Mouse (Mus musculus) urinary bladder, postnatal 25 days (tissue): ENCODE measurements around the gene Rnaseh2c.
A peak's percentile ranks its signal among the peaks of the same experiment; 100 is the strongest.

Experiments
- DNase-seq: peaks from one replicate; pipeline ENCODE4 v3.0.0; 2022; ENCODE audit warnings: low spot score

Gene Rnaseh2c

DNA sequence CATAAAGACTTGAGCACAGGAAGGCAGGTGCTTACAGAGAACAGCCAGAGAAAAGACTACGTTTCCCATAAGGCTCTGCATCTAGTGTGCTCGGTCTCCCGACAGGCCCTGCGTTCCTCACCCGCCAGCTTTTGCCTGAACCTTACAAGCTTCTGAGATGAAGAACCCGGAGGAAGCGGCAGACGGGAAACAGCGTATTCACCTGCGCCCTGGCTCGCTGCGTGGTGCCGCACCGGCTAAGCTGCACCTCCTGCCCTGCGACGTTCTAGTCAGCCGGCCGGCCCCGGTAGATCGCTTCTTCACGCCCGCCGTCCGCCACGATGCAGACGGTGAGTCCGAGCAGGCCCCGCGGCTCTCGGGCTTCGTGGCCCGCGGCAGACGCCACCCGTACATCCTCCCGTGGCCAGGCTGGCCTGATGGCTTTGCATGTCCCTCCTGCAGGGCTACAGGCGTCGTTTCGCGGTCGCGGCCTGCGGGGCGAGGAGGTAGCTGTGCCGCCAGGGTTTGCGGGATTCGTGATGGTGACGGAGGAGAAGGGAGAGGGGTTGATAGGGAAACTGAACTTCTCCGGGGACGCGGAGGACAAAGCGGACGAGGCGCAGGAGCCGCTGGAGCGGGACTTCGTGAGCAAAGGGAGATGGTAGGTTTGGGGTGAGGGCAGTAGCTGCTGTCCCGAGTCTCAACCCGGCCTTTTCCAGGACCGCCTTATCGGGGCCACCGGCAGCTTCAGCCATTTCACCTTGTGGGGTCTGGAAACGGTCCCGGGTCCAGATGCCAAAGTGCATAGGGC, at the start of gene Rnaseh2c:
TSS of gene Rnaseh2c (plus strand) at position 122 of the 790 bp plus-strand sequence.
- DNase-seq, result peak; percentile 57

DNA sequence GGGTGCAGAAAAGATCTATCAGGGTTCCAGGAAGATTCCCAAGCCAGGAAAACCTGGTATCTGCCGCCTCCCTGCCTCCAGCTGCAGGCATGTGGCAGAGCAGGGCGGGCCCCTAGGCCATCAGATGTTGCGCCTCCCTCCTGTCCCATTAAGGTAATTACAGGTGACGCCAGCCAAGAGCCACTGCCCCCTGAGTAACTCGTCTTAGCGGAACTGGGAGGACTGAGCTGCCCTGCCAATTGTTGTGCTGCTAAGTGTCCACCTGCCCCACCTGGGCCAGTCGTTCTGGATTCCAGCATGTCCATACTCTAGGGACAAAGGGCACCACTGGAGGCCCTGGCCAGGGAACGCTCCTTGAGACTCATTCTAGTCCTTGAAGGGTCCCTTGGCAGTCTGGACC, 47.9 kb upstream of the Rnaseh2c start:
- DNase-seq, result no peak

DNA sequence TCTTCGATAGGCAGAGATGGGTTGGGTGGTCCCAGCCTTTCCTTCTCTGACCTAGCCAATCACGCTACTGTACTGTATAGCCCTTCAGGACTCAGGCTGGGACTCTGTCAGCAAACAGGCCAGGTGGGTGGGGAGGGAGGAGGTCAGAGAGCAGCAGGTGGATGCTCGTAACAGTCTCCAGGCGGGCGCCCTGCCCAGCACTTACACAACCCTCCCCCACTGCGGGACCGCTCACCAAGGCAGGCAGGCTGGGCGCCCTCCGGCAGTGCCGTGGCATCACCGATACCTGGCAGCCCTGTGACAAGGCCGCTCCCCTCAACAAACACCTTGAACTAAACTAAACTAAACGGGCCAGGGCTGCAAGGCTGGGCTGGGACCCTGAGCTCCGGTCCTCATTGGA, 47.5 kb upstream of the Rnaseh2c start:
- no peak for DNase-seq

DNA sequence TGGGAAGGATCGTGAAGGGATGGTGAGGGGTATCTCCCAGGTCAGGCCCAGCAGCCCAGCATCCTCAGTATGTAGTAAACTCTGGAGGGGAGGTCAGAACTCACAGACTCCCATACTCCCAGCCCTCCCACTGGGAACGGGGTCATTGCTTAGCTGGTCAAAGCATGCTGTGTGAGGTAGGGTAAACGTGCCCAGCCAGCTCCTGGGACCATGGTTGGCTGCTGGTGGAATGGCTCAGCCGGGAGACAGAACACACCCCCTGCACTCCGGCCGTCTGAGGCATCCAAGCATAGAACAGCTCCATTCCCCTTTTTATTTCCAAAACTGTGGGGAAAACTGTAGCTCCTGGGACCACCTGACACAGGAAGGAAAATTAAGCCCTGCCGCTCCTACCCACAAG, 43.5 kb upstream of the Rnaseh2c start:
- DNase-seq, result no peak

DNA sequence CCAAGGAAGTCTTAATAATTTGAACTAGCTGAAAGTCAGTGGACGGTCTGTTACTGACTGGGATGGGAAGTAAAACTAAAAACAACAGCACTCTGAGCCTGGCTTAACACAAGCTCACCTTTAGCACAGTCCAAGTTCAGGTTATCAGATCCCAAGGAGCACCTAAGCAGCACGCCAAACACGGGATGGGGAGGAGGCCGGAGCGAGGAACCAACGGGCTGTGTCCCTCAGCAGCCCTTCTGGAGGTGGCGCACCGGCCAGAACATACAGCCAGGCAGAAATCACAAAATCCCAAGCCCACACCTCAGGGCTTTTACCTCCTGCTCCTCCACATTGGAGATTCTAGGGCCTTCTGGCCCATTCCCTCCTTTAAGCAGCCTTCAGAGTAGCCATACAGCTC, 42.9 kb upstream of the Rnaseh2c start:
- peak; percentile 18 for DNase-seq

DNA sequence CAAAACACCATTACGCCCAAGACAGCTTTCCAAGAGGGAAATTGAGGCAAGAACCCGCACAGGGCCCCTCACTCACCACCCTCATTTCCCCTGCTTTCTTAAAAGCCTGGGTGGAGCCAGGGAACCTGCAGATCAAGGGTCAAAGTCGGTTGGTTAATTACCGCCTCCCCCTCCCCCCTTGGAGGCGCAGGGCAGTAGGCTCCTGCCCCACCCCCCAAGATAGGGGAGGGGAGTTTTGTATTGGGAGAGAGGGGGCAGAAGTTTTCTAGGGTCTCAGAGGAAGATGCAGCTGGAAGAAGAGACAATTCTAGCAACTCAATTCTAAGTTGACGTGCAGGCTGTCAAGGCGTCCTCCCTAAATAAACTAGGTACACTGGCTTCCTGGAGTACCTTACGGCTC, 42.4 kb upstream of the Rnaseh2c start:
- DNase-seq, result no peak

DNA sequence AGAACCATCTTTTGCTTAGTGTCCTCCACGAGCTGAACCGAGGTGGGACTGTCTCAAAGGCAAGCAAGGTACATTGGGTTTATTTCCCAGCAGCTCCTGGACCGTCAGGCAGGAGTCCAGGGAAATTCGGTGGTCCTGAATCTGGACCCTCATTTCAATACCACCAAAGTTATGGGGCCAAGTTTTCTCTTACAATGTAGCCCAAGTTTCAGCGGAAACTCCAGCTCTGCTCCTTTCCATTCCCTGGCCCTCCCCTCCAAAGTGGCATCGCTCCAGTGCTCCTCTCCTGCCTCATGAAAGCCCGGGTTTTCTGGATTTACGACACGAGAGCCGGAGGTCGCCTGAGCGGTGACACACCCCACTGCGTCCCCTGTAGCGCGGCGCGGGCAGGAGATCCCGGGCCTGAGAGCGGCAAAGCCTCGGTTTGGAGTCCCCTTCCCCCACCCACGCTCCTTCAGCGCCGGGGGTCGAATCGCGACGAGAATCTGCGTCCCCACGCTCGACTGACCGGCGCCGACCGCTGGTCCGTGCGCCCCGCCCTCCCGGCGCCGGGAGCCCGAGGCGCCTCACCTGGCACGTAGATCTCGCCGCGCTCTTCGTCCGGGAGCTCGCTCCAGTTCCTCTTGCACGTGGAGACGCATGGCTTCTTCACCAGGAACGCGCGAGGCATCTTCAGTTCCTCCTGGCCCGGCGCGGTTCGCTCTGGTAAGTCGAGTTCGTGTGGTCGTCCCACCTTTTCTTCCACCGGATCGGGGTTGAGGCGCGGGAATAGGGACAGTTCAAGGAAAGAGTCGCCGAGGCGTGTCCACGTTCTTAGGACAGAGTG, 41.8 kb upstream of the Rnaseh2c start:
- peak; percentile 23 for DNase-seq

DNA sequence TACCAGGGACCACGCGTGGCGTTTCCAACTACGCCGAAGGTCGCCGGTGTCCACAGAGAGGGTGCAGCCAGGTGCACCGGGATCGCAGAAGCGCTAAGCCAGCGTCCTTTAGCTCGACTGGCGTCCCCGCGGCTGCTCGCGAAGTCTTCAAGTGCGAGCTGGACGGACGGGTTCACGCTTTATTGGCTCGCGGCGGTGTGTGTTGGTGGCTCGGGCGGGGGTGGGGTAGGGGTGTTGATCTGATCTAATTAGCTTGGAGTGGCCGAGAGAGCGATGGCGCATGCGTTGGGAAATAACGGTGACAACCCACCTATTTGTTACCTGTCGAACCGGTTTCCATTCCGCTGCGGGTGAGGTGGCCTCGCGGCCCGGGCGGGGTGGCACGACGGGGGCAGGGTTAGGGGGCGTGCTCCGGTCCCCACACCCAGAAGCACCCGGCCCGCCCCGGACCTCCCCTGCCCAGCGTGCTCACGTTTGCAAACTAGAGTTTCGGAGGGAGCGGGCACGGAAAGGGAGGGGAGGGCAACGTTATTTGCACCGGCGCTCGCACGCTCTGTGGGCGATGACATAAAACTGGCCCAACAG, 41.1 kb upstream of the Rnaseh2c start, which contains the start of gene Ovol1:
TSS of gene Ovol1 (minus strand) at position 190 of the 585 bp plus-strand sequence.
- peak; percentile 68 for DNase-seq

DNA sequence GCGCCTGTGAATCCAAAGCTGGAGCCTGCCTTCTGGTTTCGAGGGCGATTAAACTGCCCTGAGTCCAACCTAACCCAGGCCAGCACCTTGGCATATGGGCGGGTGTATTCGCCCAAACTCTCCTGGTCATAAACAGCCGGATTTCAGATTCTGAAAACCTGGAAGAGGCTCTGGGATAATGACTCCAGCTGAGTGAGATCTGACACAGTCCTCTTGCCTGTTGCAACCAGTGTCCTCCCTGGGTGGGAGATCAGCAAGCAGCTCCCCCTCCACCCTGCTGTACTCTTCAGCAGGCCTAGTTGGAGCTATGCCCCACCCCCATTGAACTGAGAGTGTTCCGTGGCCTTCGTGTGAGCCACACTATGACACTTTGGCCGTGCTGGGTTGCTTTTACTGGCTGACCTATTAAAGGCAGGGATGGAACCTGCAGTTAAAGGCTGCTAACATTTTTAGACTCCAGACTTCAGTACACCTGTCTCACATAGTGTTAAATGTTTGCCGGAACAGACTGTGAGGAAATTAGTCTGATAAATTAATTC, 40.4 kb upstream of the Rnaseh2c start:
- no peak for DNase-seq

DNA sequence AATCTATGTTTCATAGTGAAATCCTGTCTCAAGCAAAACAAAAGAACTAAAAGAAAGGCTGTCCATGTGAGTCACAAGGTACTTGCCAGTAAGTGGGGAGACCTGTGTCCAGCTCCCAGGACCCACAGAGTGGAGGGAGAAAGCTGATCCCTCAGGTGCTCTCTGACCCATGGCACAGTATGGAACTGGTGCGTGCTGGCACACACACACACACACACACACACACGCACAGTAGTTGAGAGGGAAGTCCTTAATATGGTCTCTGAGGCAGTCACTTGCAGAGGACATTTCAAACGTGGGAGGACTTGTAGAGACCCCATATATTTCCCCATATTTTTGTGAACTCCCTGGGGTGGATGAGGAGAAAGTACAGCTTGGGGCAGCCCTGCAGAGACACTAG, 39.8 kb upstream of the Rnaseh2c start:
- DNase-seq, result no peak

DNA sequence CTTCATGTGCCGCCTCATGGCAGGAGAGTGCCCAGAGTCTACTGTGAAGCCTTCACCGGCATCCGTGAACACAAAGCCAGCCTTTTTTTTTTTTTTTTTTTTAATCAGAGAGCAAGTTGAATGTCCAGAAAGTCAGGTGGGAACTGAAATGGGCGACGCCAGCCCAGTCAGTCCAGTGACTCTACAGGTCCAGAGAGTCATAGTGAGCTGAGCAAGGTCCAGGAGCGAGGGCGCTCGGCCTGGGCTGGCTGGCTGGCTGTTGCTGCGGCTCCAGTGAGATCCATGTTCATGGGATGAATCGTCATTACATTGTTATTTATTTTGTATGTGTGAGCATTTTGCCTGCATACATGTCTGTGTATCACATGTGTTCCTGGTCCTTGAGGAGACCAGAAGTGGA, 38.9 kb upstream of the Rnaseh2c start:
- DNase-seq, result no peak

DNA sequence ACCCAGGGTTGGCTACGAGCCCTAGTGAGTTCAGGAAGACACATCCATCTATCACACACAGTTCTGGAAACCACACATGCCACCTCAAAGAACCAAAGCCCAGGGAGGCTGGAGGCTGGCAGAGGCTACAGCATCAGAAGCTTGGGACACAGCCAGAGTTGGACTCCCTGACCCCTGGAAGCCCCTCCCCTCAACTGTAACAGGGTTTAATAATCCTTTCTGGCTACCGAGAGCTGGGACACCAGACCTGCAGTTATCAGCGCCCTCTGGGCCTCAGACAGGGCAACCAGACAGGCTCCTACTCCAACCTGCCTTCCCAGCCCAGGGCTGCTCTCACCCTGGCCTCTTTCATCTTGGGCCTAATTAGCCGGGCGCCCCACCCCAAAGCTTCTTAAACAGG, 35.4 kb upstream of the Rnaseh2c start:
- no peak for DNase-seq

DNA sequence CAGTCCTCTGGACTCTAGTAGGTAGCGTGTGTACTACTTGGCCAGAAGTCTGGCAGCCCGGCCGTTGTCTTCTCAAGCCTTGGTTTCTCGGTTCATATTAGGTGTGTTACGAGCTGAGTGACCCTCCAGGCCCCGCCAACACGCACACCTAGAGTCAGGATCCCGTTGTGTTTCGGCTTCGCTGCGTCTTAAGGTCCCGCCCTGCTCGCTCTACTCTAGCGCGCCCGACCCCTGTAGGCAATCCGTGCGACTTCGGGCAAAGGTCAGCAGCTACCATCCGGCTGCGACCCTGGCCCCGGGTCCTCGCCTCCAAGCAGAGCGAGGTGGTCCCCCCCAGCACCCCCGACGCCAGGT, 34.5 kb upstream of the Rnaseh2c start:
- no peak for DNase-seq

DNA sequence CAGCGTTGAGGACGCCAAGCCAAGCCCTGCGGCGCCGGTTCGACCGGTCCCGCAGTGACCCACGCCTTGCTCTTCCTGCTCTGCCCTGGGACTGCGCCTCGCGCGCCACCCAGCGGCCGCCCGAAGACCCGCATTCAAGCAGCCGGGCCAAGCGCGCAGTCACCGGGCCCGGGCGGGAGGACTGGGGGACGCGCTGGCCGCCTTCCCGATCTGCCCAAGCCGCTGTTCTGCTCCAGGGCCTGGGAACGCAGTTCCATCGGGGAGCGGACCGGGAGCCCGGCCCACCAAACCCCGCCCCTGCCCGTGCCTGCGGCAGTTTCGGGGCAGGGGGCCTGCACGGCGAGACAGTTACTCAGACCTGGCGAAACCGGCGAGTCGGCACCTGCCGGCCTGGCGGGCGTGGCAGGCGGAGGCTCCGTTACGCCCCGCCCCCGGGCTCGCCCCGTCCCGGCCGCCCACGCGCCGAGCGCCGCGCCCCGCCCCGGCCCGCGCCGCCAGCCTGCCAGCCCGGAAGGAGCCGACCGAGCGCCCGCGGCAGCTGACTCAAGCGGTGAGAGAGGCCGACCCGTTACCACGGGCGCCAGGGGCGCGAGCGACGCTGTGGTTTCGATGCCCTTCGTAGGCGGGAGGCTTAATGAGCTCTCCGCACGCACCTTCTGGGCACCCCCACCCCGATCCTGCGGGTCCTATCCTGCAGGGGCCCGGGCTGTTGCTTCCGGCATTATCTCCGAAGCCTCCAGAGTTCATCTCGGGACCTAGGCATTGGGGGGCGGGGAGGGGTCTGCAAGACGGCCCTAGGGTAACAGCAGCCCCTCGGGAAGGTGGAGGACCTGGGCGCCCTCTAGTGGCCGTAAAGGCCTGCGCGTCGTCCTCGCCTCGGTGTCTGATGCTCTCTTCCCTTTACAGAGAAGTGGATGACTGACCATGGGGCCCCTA, 33.9 kb upstream of the Rnaseh2c start, which contains the start of gene Ap5b1:
TSS of gene Ap5b1 (plus strand) at position 492 of the 936 bp plus-strand sequence.
- peak; percentile 89 for DNase-seq

DNA sequence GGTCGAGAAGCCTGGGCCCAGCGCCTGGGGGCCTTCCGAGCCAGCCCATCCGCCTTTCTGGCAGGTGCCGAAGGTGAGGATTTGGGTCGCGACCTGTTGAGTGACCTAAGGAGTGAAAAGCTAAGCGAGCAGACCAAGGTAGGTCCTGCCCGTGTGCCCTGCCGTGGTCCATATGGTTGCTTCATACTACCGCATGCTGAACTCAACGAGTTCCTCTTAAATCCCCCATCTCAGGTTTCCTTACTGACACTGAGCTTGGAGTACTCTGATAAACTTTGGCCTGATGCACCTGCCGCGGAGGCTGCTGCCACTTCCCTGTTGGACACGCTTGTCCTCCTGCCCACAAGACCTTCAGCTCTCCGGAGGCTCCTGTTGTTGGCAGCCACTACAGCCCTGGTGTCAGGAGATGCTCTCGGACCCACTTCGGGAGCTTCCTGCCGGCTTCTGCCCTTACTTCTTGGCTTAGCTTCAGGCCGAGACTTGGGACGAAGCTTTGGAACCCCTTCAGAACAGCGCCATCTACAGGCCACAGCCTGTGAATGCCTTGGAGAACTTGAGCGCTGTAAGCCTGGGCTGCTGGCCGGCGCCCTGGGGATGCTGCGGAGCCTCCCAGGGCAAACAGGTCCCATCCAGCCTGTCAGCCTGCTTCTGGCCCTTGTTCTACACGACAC, 33.1 kb upstream of the Rnaseh2c start:
- peak; percentile 83 for DNase-seq

DNA sequence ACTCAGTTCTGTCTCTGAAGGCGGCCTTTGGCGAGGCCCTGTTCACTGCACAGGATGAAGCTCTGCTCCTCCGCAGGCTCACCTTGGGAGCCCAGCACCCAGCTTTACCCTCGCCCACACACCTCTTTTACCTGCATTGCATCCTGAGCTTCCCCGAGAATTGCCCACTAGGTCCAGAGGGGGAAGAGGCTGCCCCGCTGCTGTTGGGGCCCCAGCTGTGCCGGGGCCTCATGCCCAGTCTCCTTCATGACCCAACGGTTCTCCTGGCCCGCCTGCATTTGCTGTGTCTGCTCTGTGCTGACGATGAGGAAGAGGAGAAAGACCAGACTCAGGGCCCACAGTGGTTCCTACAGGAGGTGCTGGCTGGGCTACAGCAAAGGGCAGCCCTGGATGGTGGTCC, 32.2 kb upstream of the Rnaseh2c start:
- DNase-seq, result no peak

DNA sequence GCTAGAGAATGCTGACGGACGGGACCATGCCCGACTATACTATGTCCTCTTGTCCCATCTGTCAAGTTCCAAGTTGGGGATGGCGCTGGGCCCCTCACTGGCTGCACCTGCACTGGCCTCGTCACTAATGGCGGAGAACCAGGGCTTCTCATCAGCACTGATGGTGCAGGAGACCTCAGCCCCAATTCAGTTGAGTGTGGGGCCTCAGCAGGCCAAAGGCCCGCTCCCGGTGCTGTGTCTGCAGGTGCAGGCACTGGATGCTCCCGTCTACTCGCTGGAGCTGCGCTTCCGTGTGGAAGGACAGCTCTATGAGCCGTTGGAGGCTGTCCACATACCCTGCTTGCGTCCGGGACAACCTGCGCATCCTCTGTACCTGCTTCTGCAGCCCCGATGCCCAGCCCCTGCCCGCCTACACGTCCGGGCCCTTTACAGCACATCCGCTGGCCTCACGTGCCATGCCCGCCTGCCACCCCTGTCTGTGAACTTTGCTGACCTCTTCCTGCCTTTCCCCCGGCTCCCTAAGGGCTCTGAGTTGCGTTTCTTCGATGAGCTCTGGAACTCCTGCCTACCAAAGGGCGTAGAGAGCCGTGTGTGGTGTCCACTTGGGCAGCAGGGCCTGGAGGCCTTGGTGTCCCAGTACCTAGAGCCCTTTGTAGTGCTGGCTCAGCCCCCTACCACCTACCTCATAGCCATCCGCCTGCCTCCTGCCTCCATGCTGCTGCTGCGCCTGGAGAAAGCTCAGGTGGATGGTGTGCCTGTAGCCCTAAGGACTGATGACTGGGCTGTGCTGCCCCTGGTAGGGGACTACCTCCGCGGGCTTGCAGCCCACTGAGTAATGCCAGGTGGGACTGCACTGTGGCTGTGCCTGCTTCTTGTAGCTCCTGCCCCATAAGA, 31.1 kb upstream of the Rnaseh2c start:
- no peak for DNase-seq

DNA sequence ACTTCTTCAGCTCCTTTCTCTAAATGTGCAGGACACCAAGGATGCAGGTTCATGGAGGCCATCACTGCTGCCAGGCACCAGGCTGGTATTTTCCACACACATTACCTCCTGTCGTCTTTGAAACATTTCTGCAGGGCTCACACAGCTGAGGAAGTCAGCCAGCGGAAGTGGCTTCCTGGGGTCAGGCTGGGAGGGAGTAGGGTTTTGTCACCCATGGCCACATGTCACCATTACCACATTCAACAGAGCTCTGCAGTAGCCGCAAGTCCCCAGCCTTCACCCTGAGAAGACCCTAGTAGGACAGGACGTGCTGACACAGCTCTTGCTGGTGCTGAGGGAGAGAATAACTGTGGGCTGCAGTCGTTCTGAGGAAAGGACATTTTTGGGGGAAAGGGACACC, 29.8 kb upstream of the Rnaseh2c start:
- no peak for DNase-seq

DNA sequence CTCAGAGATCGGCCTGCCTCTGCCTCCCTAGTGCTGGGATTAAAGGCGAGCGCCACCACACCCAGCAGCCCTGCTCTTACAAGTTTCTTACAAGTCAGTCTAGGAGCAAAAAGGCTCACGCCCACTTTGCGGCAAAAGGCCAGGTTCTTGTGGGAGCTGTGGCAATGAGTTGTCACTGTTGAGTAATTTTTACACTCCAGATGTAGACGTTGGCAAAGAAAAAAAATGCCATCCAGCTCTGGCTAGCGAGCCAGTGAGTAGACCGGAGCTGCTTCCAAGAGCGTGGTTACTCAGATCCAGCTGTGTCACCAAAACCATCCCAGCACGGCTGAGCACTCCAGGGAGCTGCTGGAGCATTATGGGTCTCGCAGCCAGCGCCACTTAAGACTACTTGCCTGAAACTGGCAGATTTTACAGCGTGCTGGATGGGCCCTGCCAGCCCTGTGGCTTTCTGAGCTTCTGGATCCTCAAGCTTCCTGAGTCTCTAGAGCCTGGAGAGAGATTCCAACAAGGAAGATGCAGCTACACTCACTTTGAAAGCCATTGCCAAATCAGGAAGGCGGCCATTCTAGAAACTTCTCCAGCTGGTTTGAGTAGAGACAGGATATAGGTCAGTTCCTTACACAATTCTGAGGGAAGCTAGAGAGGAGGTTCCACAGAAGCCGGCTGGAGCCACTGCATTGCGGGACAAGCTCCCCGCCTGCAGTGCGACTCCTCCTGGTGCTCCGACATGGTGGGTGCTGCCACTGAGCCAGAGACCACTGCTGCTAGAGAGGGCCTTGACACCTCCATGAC, 29.1 kb upstream of the Rnaseh2c start:
- no peak for DNase-seq
